Mouse (Mus musculus): Measurements from ENCODE around the gene Prpf40b. TPM values are rescaled to one million over a fixed set of nuclear protein-coding genes. Genes with fewer than 3 reads are reported as not detected.

Prpf40b gene
- total and polyA plus RNA-seq, 3 experiments: 24.7 to 46.4 TPM; not detected in 1

DNA sequence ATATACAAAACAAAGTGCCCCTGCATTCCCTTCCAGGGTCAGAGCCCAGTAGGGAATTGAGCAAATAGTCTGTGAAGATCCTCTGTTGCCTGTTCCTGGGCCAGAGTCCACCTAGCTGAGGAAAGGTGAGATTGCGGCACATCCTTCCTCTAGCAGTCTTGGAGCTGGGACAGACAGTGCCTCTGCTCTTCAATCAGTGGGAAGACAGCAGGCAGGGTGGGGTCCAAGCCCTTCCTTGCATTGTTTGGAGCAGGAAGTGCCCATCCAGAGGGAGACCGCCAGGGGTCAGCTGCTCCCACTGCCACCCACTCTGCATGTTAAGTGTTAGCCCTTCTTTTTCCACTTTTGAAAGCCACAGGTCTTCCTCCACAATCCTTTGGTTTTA, 22.4 kb downstream of the Prpf40b start:
- no peak overlapping the region for H3K27ac ChIP-seq (ENCODE audit: control insufficient read depth, low read depth, low read length)
- H3K79me2 ChIP-seq (ENCODE audit: control insufficient read depth, insufficient read depth, low read length, poor library complexity): no peaks in the 10 kb centered on the region
- H3K9me3 ChIP-seq (replicated peaks; ENCODE audit: insufficient read depth, low read length): no peaks in the 10 kb centered on the region
- H3K4me3 ChIP-seq (ENCODE audit: control insufficient read depth in 1 of 2, insufficient read depth in 1 of 2, low read depth in 2 of 2, low read length in 2 of 2): no peak overlapping the region
- TF ChIP-seq HCFC1 (IDR thresholded peaks at IDR 0.05; ENCODE audit: low read depth, low read length): no peak
- no peak for TF ChIP-seq USF2 (IDR thresholded peaks at IDR 0.05; ENCODE audit: borderline replicate concordance in 1 of 2, insufficient read depth in 1 of 2, low read depth in 1 of 2, low read length in 2 of 2)
- TF ChIP-seq MAX (IDR thresholded peaks at IDR 0.05; ENCODE audit: low read length): no peak
- TF ChIP-seq MAZ (IDR thresholded peaks at IDR 0.05; ENCODE audit: low read depth, low read length): no peak
- TF ChIP-seq CHD1 (IDR thresholded peaks at IDR 0.05; ENCODE audit: low read depth, low read length): no peak
- TF ChIP-seq EP300 (IDR thresholded peaks at IDR 0.05; ENCODE audit: low read depth in 1 of 2, low read length in 2 of 2): no peak
- no peak for TF ChIP-seq USF1 (IDR thresholded peaks at IDR 0.05; ENCODE audit: low read depth, low read length)
- TF ChIP-seq TCF12 (IDR thresholded peaks at IDR 0.05; ENCODE audit: low read depth, low read length): no peak
- TF ChIP-seq RAD21 (IDR thresholded peaks at IDR 0.05; ENCODE audit: low read depth, low read length): no peak
- no peaks in the 10 kb centered on the region for H3K4me1 ChIP-seq (ENCODE audit: control insufficient read depth in 1 of 2, insufficient read depth in 2 of 2, low read length in 2 of 2)
- H3K27me3 ChIP-seq (ENCODE audit: control insufficient read depth in 1 of 2, insufficient read depth in 2 of 2, low read length in 2 of 2): no peaks in the 10 kb centered on the region
- no peak overlapping the region for H3K9ac ChIP-seq (ENCODE audit: control insufficient read depth, low read depth, low read length, poor library complexity, severe bottlenecking)
- H3K36me3 ChIP-seq (ENCODE audit: control insufficient read depth in 1 of 2, insufficient read depth in 2 of 2, low read length in 2 of 2): no peaks in the 10 kb centered on the region; a peak in 1 of 4 replicates
- DNase-seq (ENCODE audit: low read depth, low spot score): no peak

DNA sequence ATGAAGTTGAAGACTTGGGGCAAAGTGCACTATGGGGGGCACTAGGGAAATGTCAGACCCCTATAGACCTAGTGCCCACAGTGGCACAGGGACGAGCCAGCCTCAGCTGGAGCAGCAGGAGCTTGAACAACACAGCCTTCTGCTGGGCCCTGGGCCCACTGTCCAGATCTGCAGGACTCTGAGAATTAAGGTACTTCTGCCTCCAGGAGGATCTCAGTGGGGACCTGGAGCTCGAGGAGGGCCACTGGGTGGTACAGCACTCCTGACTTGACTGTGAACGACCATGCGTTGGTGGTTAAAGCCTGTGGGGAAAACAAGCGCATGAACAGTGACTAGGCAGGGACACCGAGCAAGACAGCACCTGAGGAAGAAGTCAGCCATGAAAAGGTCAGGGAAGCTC, 23.2 kb downstream of the Prpf40b start:
- no peak overlapping the region for H3K27ac ChIP-seq (ENCODE audit: control insufficient read depth, low read depth, low read length)

DNA sequence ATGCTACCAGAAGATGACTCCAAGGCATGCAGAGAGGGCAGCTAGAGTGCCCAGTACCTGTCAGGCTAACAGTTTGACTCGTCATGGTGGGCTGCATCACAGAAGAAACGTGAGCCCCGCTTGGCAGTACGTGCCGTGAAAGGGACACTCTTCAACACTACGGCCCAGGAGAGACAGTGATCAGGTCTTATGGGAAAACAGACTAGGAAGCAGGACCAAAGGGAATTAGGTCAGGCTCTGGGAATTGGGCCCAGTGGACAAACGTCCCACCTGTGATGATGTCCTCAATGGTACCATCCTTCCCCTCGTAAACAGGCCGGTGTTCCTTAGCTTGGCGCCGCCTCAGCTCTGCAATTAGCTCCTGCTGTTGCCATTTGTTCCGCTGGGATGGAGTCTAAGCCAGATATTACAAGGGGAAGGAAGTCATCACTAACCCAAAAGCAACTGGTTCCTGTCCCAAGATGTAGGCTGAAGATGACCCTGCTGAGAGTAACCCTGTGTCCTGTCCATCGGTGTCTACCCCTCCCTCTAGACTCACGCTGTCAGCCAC, 24.0 kb downstream of the Prpf40b start:
- no peaks in the 10 kb centered on the region for H3K79me2 ChIP-seq (ENCODE audit: control insufficient read depth, insufficient read depth, low read length, poor library complexity)
- no peaks in the 10 kb centered on the region for H3K4me1 ChIP-seq (ENCODE audit: control insufficient read depth in 1 of 2, insufficient read depth in 2 of 2, low read length in 2 of 2)
- H3K4me3 ChIP-seq (ENCODE audit: control insufficient read depth in 1 of 2, insufficient read depth in 1 of 2, low read depth in 2 of 2, low read length in 2 of 2): no peak overlapping the region
- no peak for DNase-seq (ENCODE audit: low read depth, low spot score)
- no peaks in the 10 kb centered on the region for H3K9me3 ChIP-seq (replicated peaks; ENCODE audit: insufficient read depth, low read length)
- no peak overlapping the region for H3K27ac ChIP-seq (ENCODE audit: control insufficient read depth, low read depth, low read length)
- H3K27me3 ChIP-seq (ENCODE audit: control insufficient read depth in 1 of 2, insufficient read depth in 2 of 2, low read length in 2 of 2): peaks cover 0 to 2% of the 10 kb centered on the region in 2 experiments; a peak in 1 of 4 replicates
- H3K9ac ChIP-seq (ENCODE audit: control insufficient read depth, low read depth, low read length, poor library complexity, severe bottlenecking): no peak overlapping the region
- H3K36me3 ChIP-seq (ENCODE audit: control insufficient read depth in 1 of 2, insufficient read depth in 2 of 2, low read length in 2 of 2): no peaks in the 10 kb centered on the region; a peak in 1 of 4 replicates
- no peak for TF ChIP-seq UBTF (IDR thresholded peaks at IDR 0.05; ENCODE audit: borderline replicate concordance, insufficient read depth, low read depth, low read length)
- TF ChIP-seq USF2 (IDR thresholded peaks at IDR 0.05; ENCODE audit: borderline replicate concordance in 1 of 2, insufficient read depth in 1 of 2, low read depth in 1 of 2, low read length in 2 of 2): no peak
- TF ChIP-seq SIN3A (IDR thresholded peaks at IDR 0.05; ENCODE audit: low read length): no peak
- no peak for TF ChIP-seq TBP (IDR thresholded peaks at IDR 0.05; ENCODE audit: low read depth, low read length)
- no peak for TF ChIP-seq CTCF (IDR thresholded peaks at IDR 0.05 in 2 of 3, conservative IDR thresholded peaks at IDR 0.05 in 1 of 3; ENCODE audit: control insufficient read depth in 1 of 3, insufficient read depth in 1 of 3, low read depth in 2 of 3, low read length in 3 of 3, poor library complexity in 1 of 3, severe bottlenecking in 1 of 3)
- no peak for TF ChIP-seq POLR2A (IDR thresholded peaks at IDR 0.05; ENCODE audit: control insufficient read depth in 1 of 2, insufficient read depth in 1 of 2, low read depth in 1 of 2, low read length in 2 of 2, poor library complexity in 1 of 2)
- no peak for TF ChIP-seq CHD2 (IDR thresholded peaks at IDR 0.05; ENCODE audit: low read length)
- no peak for TF ChIP-seq ZC3H11A (IDR thresholded peaks at IDR 0.05; ENCODE audit: low read depth, low read length)
- TF ChIP-seq NRF1 (IDR thresholded peaks at IDR 0.05; ENCODE audit: insufficient read depth, low read depth, low read length, poor library complexity, severe bottlenecking): no peak
- TF ChIP-seq ETS1 (IDR thresholded peaks at IDR 0.05; ENCODE audit: low read depth, low read length): no peak
- TF ChIP-seq POLR2AphosphoS5 (IDR thresholded peaks at IDR 0.05; ENCODE audit: borderline replicate concordance, low read depth, low read length): no peak
- no peak for TF ChIP-seq POLR2AphosphoS2 (IDR thresholded peaks at IDR 0.05; ENCODE audit: low read length)
- TF ChIP-seq MAX (IDR thresholded peaks at IDR 0.05; ENCODE audit: low read length): no peak
- no peak for TF ChIP-seq RAD21 (IDR thresholded peaks at IDR 0.05; ENCODE audit: low read depth, low read length)
- TF ChIP-seq TCF12 (IDR thresholded peaks at IDR 0.05; ENCODE audit: low read depth, low read length): no peak

More for the DNA sequence above, 23.2 kb downstream of the Prpf40b start:
- H3K27me3 ChIP-seq (ENCODE audit: control insufficient read depth in 1 of 2, insufficient read depth in 2 of 2, low read length in 2 of 2): peaks cover 0 to 2% of the 10 kb centered on the region in 2 experiments; a peak in 1 of 4 replicates
- H3K9ac ChIP-seq (ENCODE audit: control insufficient read depth, low read depth, low read length, poor library complexity, severe bottlenecking): no peak overlapping the region
- no peak for DNase-seq (ENCODE audit: low read depth, low spot score)
- TF ChIP-seq ZC3H11A (IDR thresholded peaks at IDR 0.05; ENCODE audit: low read depth, low read length) (no peak), KAT2A (conservative IDR thresholded peaks at IDR 0.05; ENCODE audit: low read depth, low read length) (no peak), TCF12 (IDR thresholded peaks at IDR 0.05; ENCODE audit: low read depth, low read length) (no peak), MEF2A (IDR thresholded peaks at IDR 0.05; ENCODE audit: extremely low read depth, insufficient replicate concordance, low read depth, low read length, poor library complexity, severe bottlenecking) (no peak), CHD1 (IDR thresholded peaks at IDR 0.05; ENCODE audit: low read depth, low read length) (no peak), NELFE (IDR thresholded peaks at IDR 0.05; ENCODE audit: low read depth, low read length) (no peak), MAX (IDR thresholded peaks at IDR 0.05; ENCODE audit: low read length) (no peak), MAFK (IDR thresholded peaks at IDR 0.05; ENCODE audit: borderline replicate concordance, low read depth, low read length) (no peak), JUND (IDR thresholded peaks at IDR 0.05; ENCODE audit: low read depth, low read length) (no peak), MXI1 (IDR thresholded peaks at IDR 0.05; ENCODE audit: low read depth, low read length) (no peak), MYC (IDR thresholded peaks at IDR 0.05; ENCODE audit: low read depth, low read length) (no peak), ZKSCAN1 (IDR thresholded peaks at IDR 0.05; ENCODE audit: low read depth, low read length) (no peak), ZMIZ1 (IDR thresholded peaks at IDR 0.05; ENCODE audit: low read depth, low read length) (no peak)
- H3K4me3 ChIP-seq (ENCODE audit: control insufficient read depth in 1 of 2, insufficient read depth in 1 of 2, low read depth in 2 of 2, low read length in 2 of 2): no peak overlapping the region
- H3K4me1 ChIP-seq (ENCODE audit: control insufficient read depth in 1 of 2, insufficient read depth in 2 of 2, low read length in 2 of 2): no peaks in the 10 kb centered on the region
- H3K79me2 ChIP-seq (ENCODE audit: control insufficient read depth, insufficient read depth, low read length, poor library complexity): no peaks in the 10 kb centered on the region
- no peaks in the 10 kb centered on the region for H3K9me3 ChIP-seq (replicated peaks; ENCODE audit: insufficient read depth, low read length)
- H3K36me3 ChIP-seq (ENCODE audit: control insufficient read depth in 1 of 2, insufficient read depth in 2 of 2, low read length in 2 of 2): no peaks in the 10 kb centered on the region; a peak in 1 of 4 replicates
